19 mouse cellular contexts compared by ENCODE assay signal in genomic region chr3:123072472-123072871, GRCm38 (mm10). TPM values are rescaled to one million over a fixed set of nuclear protein-coding genes. Genes with fewer than 3 reads are reported as not detected.
"Had no signal": no experiment of that assay in that cellular context is flagged by ENCODE, and none has a peak within 500 bp of the region (broad histone marks: within the 10 kb centered on the region; RNA-seq: fewer than 3 reads in every experiment).

No protein-coding gene starts in this region.

- H3K27ac ChIP-seq: kidney, embryonic 15.5 days; liver, embryonic 14.5 days; midbrain, embryonic 10.5 days; neural tube, embryonic 15.5 days had no signal

- H3K9me3 ChIP-seq: kidney, embryonic 15.5 days; limb, embryonic 12.5 days; midbrain, embryonic 10.5 days; neural tube, embryonic 15.5 days had no signal

- H3K27me3 ChIP-seq: kidney, embryonic 15.5 days; limb, embryonic 12.5 days; neural tube, embryonic 15.5 days had no signal

- DNase-seq: kidney, adult 11 months; lung, adult 18-20 months; lung, postnatal 4 days; midbrain, embryonic 14.5 days; right cerebral cortex, adult 18-20 months; right cerebral cortex, postnatal 25 days; thymus, postnatal 4 days had no signal

- ATAC-seq: lung, postnatal 0 days had no signal

- H3K9ac ChIP-seq: kidney, embryonic 15.5 days; limb, embryonic 12.5 days; liver, embryonic 14.5 days; neural tube, embryonic 15.5 days had no signal

- H3K4me1 ChIP-seq: kidney, embryonic 15.5 days; limb, embryonic 12.5 days; midbrain, embryonic 10.5 days; neural tube, embryonic 15.5 days had no signal

- H3K36me3 ChIP-seq: kidney, embryonic 15.5 days; limb, embryonic 12.5 days; midbrain, embryonic 10.5 days; neural tube, embryonic 15.5 days had no signal

- H3K4me2 ChIP-seq: kidney, embryonic 15.5 days; limb, embryonic 12.5 days; neural tube, embryonic 15.5 days had no signal

- H3K4me3 ChIP-seq: kidney, embryonic 15.5 days; limb, embryonic 12.5 days; midbrain, embryonic 10.5 days; myocyte; neural tube, embryonic 15.5 days had no signal

RNA-seq across cellular contexts. Expression of gene Myoz2, which starts 37.7 kb away (rescaled TPM):
- total RNA-seq: layer of hippocampus, postnatal 14 days; megakaryocyte, adult 5-6 weeks had no signal
- polyA plus RNA-seq: large intestine, adult 2 months; liver, adult 2 months; liver, embryonic 14.5 days; midbrain, embryonic 10.5 days; midbrain, embryonic 14.5 days; small intestine, adult 2 months had no signal
